Mouse (Mus musculus) spleen, postnatal 14 days (tissue): ENCODE results near the gene Lrrc63.
"Not testable (repeated sequence)": the region's sequence is repeated elsewhere in the genome, so short reads cannot be mapped to it uniquely, and the experiment has no call there.

ENCODE experiments used
- DNase-seq, 2 experiments: peaks; one replicate each; pipeline ENCODE4 v3.0.0; 2021 to 2022; ENCODE audit warnings: low spot score in 2 of 2

The Lrrc63 gene

GRCm38 (mm10) chr14:75130501-75131318 is at the start of gene Lrrc63, which contains the start of gene Lcp1:
TSS of gene Lrrc63 (minus strand) at chr14:75130881.
TSS of gene Lcp1 (plus strand) at chr14:75131101.
- DNase-seq: peak; percentile 75 to 77

DNA sequence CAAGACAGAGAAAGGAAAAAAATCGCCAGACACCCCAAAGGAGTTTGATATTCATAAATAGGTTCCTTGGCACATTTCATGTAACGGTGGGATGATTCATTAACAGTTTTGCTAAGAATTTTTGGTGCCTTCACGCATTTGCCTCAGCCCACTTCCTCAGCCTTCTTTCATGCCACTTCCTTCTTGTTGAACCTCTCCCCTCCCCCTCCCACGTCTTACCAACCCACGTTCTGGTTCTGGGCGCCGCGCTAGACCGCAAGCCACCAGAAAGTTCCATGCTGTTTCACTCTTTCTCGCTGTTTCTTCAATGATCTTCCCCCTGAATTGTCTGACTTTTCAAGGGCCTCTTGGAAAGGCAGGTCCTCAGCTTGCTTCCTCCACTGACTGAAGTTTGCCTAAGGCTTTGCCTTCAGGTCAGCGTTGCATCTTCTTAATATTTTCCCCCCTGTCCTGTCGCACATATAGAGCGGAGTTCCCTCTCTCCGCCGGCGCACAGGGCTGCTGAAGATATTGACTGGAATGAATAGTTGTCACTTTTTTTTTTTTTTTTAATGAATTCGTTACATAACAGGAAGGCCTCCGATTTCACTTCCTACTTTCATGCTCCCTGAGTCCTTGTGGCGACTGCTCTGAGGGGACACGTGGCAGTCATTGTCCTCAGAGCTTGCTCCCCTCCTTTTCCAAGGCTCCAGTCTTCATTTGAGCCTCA is 48.7 kb upstream of the Lrrc63 start:
- peak; percentile 32 to 45 for DNase-seq

GRCm38 (mm10) chr14:75178801-75179211 is 48.1 kb upstream of the Lrrc63 start:
- DNase-seq: peak; percentile 28 to 41

GRCm38 (mm10) chr14:75178384-75178793 is 47.7 kb upstream of the Lrrc63 start:
- peak; percentile 38 to 62 for DNase-seq

DNA sequence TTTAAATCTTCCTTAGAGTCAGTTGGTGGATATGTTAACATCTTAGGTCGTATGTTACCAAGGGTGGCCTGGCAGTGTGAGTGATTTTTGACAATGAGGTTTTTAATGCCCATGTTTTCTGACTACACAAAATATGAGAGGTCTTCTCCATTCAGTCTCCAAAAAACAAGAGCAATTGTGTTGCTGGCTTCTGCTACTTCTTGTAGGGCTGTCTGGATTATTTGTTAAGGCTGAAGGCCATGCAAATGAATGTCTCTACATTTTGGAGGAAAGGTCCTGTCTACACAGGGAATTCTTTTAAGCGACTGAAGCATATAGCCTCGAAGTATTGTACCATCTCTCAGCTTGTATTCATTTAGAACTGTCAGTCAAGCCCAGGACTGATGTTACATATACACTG is 46.7 kb upstream of the Lrrc63 start:
- DNase-seq: no peak

- DNase-seq: peak; percentile 29 to 39
These were observed 45.9 kb upstream of the Lrrc63 start for GRCm38 (mm10) chr14:75176425-75177045.

- no peak for DNase-seq
These were observed 45.1 kb upstream of the Lrrc63 start for GRCm38 (mm10) chr14:75175781-75176180.

DNA sequence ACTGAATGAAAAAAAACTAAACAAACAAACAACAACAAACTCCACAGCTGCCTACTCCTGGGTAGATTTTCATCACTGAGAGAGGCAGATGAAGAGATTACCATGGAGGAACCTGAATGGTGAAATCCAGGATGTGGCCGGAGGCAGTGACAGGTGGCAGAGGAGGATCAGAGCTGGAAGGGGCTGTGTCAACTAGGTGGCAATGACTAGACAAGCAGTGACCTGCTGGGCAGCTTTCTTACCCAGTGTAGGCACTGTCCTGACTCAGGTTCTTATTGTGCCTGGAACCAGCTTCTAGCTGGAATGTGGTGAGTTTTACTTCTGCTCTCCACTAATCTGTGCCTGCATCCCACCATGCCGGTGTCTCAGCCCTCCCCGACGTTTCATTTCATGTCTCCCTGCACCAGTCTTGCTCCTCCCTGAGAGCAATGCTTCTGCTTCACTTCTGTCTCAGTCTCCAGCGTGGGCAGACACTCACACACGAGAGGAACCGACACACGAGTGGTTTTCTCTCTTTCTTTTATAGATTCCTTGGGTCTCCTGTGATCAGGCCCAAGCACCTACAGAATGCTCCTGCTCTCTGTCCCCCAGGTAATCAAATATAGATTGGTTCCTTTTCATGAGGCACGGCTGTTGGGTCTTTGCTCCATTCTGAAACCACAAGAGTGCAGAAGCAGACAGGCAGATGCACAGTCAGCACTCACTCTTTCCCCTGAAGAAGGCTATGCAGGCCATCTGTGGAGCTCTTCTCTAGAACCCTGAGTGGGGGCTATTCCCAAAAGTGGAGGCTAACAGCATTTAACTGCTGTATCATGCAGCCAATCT is 44.3 kb upstream of the Lrrc63 start:
- no peak for DNase-seq

GRCm38 (mm10) chr14:75174296-75174695 is 43.6 kb upstream of the Lrrc63 start:
- DNase-seq: no peak

GRCm38 (mm10) chr14:75170546-75170945 is 39.9 kb upstream of the Lrrc63 start:
- DNase-seq: no peak

- DNase-seq: no peak
These were observed 37.8 kb upstream of the Lrrc63 start for GRCm38 (mm10) chr14:75168501-75168900.

DNA sequence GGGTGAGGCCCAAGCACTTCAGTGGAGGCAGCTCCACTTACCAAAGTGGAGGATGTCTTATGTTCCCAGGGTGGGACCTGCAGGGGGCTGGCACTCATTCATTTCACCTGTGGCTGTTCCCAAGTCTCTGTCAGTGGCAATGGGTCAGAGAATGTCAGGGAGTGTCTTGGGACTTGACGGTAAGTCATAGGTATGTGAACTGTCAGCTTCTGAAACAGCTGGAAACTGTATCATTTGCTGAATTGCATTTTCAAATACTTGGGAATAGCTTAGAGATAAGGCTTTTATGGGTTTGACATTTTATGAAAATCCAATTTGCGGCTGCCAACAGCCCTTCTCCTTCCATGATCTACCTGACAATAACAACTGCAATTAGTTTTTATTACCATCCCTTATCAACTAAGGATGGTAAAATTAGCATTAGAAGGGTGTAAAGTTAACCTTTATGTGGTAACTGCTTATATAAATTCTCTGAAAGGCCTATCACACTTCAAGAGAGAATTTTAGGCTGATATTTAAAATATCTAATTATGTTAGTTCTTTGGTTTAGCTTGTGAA is 35.0 kb upstream of the Lrrc63 start:
- no peak for DNase-seq

DNA sequence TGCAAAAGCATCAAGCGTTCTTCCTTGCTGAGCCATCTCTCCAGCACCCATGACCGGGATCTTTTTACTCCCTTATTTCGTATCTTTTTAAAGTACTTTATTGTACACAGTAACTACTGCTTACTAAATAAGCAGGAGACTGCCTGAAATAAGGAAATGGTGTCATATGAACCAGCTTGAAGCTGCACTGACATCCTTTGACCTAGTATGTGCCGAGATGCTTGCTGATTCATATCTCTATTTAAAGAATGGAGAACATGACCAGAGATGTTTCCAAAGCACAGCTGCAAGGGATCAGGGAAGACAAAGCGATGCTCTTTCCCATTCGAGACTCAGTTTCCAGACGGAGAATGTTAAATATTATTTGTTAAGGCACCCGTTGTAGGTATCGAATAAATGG is 33.7 kb upstream of the Lrrc63 start:
- DNase-seq: no peak

GRCm38 (mm10) chr14:75163866-75164265 is 33.2 kb upstream of the Lrrc63 start:
- no peak for DNase-seq

- DNase-seq: no peak
These were observed 28.7 kb upstream of the Lrrc63 start for GRCm38 (mm10) chr14:75159375-75159774.

DNA sequence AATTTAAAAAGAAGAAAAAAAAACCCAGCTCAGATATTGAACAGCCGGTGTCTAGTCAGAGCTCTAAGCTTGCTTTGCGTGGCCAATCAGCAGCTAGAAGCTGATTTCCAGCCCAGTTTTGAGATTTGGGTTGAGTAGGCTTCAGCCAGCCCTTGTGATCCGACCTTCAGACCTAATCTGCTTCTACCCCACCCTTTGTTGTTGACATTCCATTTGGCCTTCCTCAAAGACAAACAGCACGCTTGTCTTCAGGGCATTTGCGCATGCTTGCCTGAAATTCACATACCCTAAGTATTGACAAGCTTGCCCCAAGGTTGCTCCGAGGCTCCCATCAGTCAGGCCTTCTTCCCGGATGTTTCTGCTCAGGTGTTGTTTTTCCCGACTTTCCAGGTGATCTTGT is 23.8 kb upstream of the Lrrc63 start:
- DNase-seq: no peak

DNA sequence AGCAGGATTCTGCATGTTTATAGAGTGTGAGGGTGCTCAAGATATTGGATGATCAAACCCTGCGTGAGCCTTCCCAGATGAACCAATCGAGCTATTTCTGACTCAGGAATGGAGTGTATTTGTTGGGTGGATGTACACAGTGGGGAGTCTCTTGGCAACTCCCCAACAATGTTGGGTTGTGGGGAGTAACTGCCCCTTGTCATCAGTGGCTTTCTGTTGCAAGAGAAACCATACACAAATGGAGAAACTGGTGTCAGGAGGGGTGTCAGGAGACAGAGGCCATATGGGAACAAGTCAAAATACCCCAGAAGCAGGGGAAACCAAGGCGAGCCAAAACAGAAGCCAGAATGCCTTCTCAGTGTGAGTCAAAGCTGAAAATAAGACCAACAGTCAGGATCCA is 20.5 kb upstream of the Lrrc63 start:
- no peak for DNase-seq

GRCm38 (mm10) chr14:75150653-75151052 is 20.0 kb upstream of the Lrrc63 start:
- no peak for DNase-seq

- DNase-seq: no peak
These were observed 17.5 kb upstream of the Lrrc63 start for GRCm38 (mm10) chr14:75148229-75148628.

GRCm38 (mm10) chr14:75147706-75148105 is 17.0 kb upstream of the Lrrc63 start:
- not testable (repeated sequence) for DNase-seq

DNA sequence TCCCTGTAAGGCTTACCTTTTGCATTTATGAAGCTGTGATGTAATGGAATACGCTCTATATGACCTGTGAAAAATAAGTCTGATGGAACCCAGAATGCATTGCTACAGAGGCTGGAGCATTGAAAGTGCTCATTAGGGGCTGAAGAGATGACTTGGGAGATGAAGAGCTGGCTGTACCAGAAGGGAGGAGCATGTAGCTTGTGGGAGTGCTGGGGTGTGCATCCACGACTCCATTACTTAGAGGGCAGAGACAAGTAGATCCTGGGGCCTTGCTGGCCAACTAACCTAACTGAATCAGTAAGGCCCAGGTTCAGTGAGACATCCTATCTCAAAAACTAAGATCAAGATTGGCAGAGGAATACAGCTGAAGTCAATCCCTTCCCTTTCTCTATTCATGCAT is 8.5 kb upstream of the Lrrc63 start:
- no peak for DNase-seq
